Mouse (Mus musculus) testis, adult 2 months (tissue): ENCODE data around the gene Sypl. TPM values are rescaled to one million over a fixed set of nuclear protein-coding genes. Genes with fewer than 3 reads are reported as not detected.

ENCODE experiments used
- H3K27ac ChIP-seq: fragments of 200-500 bp; 2 replicates; pipeline ENCODE4 v1.5.1; 2012; ENCODE audit warnings: low read depth, low read length; ENCODE audit not compliant: control insufficient read depth, insufficient read depth
- H3K27me3 ChIP-seq: fragments of 200-500 bp; 2 replicates; pipeline ENCODE4 v1.6.1; 2012; ENCODE audit warnings: mild to moderate bottlenecking, low read length, moderate library complexity; ENCODE audit not compliant: control insufficient read depth, insufficient read depth
- H3K36me3 ChIP-seq: fragments of 200-500 bp; 2 replicates; pipeline ENCODE4 v1.6.1; 2012; ENCODE audit warnings: mild to moderate bottlenecking, low read length; ENCODE audit not compliant: control insufficient read depth, insufficient read depth
- H3K4me1 ChIP-seq: fragments of 200-500 bp; 2 replicates; pipeline ENCODE4 v1.6.1; 2012; ENCODE audit warnings: low read length; ENCODE audit not compliant: control insufficient read depth, insufficient read depth
- H3K4me3 ChIP-seq: fragments of 200-500 bp; 2 replicates; pipeline ENCODE4 v1.5.1; 2012; ENCODE audit warnings: low read depth, mild to moderate bottlenecking, low read length, moderate library complexity, mixed read lengths; ENCODE audit not compliant: control insufficient read depth
- CTCF ChIP-seq: fragments of 200-500 bp; IDR thresholded peaks from 2 replicates; pipeline ENCODE4 v1.5.1; 2012; ENCODE audit warnings: low read depth, mild to moderate bottlenecking, inconsistent platforms, low read length, moderate library complexity; ENCODE audit not compliant: control insufficient read depth, insufficient read depth, insufficient replicate concordance
- POLR2A ChIP-seq: fragments of 200-500 bp; IDR thresholded peaks from 2 replicates; pipeline ENCODE4 v1.6.1; 2012; ENCODE audit warnings: low read depth, mild to moderate bottlenecking, inconsistent platforms, low read length, moderate library complexity; ENCODE audit not compliant: control insufficient read depth
- polyA plus RNA-seq: library from polyadenylated mRNA; depleted of rRNA; stranded (reverse); fragments of >200 nt; gene quantifications from 2 replicates; pipeline ENCODE4 v1.2.3, GENCODE M21; 2012

Sypl gene
- polyA plus RNA-seq, 1 experiment, result 221 TPM

DNA sequence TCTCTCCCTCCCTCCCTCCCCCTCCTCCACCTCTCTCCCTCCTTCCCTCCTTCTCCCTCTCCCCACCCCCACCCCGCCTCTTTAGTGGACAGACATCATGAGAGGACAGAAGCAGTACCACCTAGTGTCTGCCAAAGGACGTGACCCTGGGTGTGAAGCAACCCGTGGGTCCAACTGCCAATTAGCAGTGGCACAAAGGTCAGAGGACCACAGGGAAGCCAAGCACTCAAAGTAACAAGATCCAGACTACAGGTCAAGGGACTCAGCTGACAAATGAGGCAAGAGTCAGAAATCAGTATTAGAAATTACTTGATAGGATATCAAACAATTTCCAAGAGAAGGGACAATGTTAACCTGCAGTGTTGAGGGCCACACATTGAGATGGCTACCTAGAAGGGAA is 34.6 kb upstream of the Sypl start:
- H3K4me3 ChIP-seq, result no peak overlapping the region
- no peaks in the 10 kb centered on the region for H3K36me3 ChIP-seq
- H3K27me3 ChIP-seq, result no peaks in the 10 kb centered on the region
- TF ChIP-seq POLR2A (no peak), CTCF (no peak)
- no peaks in the 10 kb centered on the region; the same call in 1 of the 2 replicates for H3K4me1 ChIP-seq
- H3K27ac ChIP-seq, result no peak overlapping the region

DNA sequence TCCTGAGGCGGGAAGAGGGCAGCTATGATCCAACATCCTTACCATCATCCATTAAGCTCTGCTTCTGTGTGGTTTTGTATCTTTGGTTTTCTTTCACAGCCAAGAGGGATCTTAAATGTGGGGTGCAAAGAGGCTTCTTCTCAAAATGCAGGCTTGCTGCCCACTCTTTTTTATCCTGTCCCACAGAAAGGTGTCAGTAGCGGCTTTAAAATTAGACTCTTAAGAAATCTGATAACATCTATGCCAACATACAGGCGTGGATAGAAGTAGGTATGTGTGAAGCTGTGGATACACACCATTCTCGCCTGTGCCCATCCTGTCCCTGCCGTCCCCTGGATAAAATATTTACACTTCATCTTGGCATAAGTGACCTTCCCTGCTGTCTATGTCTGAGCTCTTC is 34.2 kb upstream of the Sypl start:
- no peaks in the 10 kb centered on the region; the same call in 1 of the 2 replicates for H3K4me1 ChIP-seq
- no peak overlapping the region for H3K27ac ChIP-seq
- H3K36me3 ChIP-seq, result no peaks in the 10 kb centered on the region
- no peak overlapping the region for H3K4me3 ChIP-seq
- H3K27me3 ChIP-seq, result no peaks in the 10 kb centered on the region
- TF ChIP-seq POLR2A (no peak), CTCF (no peak)

DNA sequence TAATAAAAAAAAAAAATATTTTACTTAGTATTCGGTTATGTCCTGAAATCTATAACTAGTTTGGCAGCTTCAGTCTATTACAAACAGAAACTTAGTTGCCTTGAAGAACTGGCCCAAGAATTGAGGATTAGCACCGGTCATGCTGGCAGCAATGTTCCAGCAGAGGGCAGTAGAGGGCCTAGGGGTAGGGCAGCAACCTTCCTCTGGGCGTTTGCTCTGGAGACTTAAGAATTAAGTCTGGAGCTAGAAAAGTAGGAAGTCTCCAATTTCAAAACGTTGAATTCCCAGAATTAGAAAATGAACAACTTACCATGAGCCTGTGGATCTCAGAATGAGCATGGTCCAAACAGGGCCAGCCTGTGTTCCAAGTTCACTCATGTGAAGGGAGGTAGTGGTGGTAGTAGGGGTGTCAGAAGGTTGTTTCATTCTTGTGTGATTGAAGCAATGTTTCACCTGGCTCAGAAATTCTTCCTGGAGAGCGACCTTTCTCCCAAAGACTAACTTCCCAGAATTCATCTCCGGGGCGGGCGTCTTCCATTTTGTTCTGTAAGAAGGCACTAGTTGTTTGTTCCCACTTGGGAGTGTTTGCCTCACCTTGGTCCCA is 33.4 kb upstream of the Sypl start:
- Histone ChIP-seq H3K36me3 (no peaks in the 10 kb centered on the region), H3K27me3 (no peaks in the 10 kb centered on the region), H3K27ac (no peak overlapping the region), H3K4me1 (no peaks in the 10 kb centered on the region; the same call in 1 of the 2 replicates), H3K4me3 (no peak overlapping the region)
- peak; percentile 70; the same call in 1 of the 2 replicates for TF ChIP-seq CTCF
- no peak for TF ChIP-seq POLR2A

DNA sequence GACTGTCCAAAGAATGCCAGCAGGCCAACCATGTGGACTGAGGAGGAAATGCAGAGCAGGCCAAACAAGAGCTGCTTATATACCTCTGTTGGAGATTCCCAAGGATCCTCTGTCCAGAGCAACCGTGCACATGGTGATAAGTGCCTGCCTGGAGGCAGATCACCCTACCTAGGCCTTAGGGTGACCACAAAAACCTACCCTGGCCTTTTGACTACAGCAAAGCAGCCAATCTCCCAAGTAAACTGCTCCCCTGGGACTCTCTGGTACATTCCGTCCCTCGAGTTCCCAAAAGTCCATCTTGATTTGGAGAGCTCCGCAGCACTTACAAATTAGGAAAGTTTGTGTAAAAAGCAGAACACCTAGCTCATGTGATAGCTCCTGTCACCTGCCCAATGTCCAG is 32.6 kb upstream of the Sypl start:
- H3K27me3 ChIP-seq, result no peaks in the 10 kb centered on the region
- H3K4me3 ChIP-seq, result no peak overlapping the region
- H3K4me1 ChIP-seq, result no peaks in the 10 kb centered on the region; the same call in 1 of the 2 replicates
- H3K36me3 ChIP-seq, result no peaks in the 10 kb centered on the region
- H3K27ac ChIP-seq, result no peak overlapping the region
- TF ChIP-seq POLR2A (no peak), CTCF (no peak)

DNA sequence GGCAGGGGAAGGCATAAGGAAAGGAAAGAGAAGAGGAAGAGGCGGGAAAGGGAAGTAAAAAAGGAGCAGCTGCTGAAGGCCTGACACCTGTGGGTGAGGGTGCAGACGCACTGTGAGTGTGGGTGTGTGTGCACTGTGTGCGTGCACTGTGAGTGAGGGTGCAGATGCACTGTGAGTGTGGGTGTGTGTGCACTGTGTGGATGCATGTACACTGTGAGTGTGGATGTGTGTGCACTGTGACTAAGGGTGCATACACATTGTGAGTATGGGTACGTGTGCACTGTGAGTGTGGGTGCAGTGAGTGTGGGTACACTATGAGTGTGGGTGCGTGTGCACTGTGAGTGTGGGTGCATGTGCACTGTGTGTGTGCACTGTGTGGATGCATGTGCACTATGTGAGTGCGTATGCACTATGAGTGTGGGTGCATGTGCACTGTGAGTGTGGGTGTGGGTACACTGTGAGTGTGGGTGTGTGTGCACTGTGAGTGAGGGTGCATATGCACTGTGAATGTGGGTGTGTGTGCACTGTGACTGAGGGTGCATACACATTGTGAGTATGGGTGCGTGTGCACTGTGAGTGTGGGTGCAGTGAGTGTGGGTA is 32.1 kb upstream of the Sypl start:
- TF ChIP-seq POLR2A (peak; percentile 31; the same call in 1 of the 2 replicates), CTCF (peak; percentile 14; the same call in 1 of the 2 replicates)
- Histone ChIP-seq H3K4me1 (no peaks in the 10 kb centered on the region; the same call in 1 of the 2 replicates), H3K27ac (no peak overlapping the region), H3K4me3 (no peak overlapping the region), H3K27me3 (no peaks in the 10 kb centered on the region), H3K36me3 (no peaks in the 10 kb centered on the region)

DNA sequence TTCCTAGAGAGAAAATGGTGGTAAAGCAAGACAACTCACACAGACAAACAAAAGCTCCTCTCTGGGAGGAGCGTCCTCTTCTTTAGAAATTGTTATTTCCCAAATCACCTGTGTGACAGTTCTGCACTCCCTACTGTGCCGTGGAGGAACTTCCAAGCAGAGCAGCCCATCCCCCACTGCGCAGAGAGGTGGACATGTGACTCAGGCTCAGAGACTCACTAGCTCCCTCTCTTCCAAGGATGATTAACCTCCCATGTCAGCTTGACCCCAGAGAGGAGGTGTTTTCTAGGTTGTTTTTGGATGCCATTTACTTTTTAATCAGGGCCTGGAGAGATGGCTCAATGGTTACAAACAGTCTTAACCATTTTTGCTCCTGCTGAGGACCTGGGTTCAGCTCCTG is 29.4 kb upstream of the Sypl start:
- H3K36me3 ChIP-seq, result no peaks in the 10 kb centered on the region
- no peak for TF ChIP-seq CTCF
- no peak for TF ChIP-seq POLR2A
- H3K27ac ChIP-seq, result no peak overlapping the region
- H3K4me1 ChIP-seq, result no peaks in the 10 kb centered on the region; the same call in 1 of the 2 replicates
- H3K27me3 ChIP-seq, result no peaks in the 10 kb centered on the region
- H3K4me3 ChIP-seq, result no peak overlapping the region

GRCm38 (mm10) chr12:32926331-32927172 is 27.1 kb upstream of the Sypl start:
- Histone ChIP-seq H3K4me1 (no peaks in the 10 kb centered on the region; the same call in 1 of the 2 replicates), H3K4me3 (no peak overlapping the region), H3K27ac (no peak overlapping the region), H3K27me3 (no peaks in the 10 kb centered on the region), H3K36me3 (no peaks in the 10 kb centered on the region; the same call in 1 of the 2 replicates)
- TF ChIP-seq POLR2A (no peak), CTCF (no peak)
